Mouse (Mus musculus): ENCODE data around the gene Slc7a5.

Gene Slc7a5

GRCm38 (mm10) chr8:121907587-121908248, at the start of gene Slc7a5:
Gene Slc7a5 (minus strand): TSS chr8:121907694.
- DNase-seq (ENCODE audit: low read depth): peak; percentile 92

GRCm38 (mm10) chr8:121955825-121956500, 48.5 kb upstream of the Slc7a5 start:
- DNase-seq (ENCODE audit: low read depth): peak; percentile 63

GRCm38 (mm10) chr8:121954981-121955555, 47.6 kb upstream of the Slc7a5 start:
- DNase-seq (ENCODE audit: low read depth): no peak

GRCm38 (mm10) chr8:121953821-121954545, 46.5 kb upstream of the Slc7a5 start:
- DNase-seq (ENCODE audit: low read depth): no peak

- DNase-seq (ENCODE audit: low read depth): no peak
Measured at GRCm38 (mm10) chr8:121952800-121953199, 45.3 kb upstream of the Slc7a5 start.

- no peak for DNase-seq (ENCODE audit: low read depth)
Measured at GRCm38 (mm10) chr8:121952122-121952521, 44.6 kb upstream of the Slc7a5 start.

GRCm38 (mm10) chr8:121951656-121952009, 44.1 kb upstream of the Slc7a5 start:
- DNase-seq (ENCODE audit: low read depth): no peak

GRCm38 (mm10) chr8:121950749-121951655, 43.5 kb upstream of the Slc7a5 start:
- DNase-seq (ENCODE audit: low read depth): peak; percentile 64

DNA sequence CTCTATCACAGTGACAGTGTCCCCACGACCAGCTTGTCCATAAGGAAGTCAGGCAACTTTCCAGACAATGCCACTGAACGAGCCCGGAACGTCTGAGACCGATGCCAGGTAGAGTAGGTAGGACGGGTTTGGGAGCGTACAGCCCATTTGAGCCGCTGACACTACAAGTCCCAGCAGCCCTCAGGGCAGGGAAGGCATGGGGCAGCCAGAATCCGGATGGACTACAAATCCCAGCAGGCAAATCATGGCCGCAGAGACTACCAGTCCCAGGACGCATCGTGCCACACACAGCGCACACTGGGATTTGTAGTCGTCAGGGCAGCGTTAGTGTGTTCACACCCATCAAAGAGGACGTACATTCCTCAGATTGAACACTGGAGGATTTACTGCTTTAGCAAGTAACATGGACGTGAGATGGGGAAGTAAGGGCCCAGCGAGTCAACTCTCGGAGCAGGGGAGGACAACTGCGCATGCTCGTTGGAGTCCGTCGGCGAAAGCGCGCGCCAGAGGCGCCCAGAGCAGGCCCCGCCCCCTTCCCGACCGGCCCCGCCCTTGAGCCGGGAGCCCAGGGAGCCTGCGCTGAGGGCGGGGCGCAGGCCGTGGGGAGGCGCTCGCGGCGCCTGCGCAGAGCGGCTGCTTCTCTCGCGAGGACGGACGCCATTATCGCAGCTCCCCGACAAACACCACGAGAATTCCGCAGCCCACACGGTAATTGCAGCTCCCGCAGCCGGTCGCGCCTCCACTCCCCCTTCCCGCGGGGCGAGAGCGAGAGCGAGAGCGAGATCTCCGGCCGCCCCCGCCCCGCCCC, 42.7 kb upstream of the Slc7a5 start:
- peak; percentile 94 for DNase-seq (ENCODE audit: low read depth)

DNA sequence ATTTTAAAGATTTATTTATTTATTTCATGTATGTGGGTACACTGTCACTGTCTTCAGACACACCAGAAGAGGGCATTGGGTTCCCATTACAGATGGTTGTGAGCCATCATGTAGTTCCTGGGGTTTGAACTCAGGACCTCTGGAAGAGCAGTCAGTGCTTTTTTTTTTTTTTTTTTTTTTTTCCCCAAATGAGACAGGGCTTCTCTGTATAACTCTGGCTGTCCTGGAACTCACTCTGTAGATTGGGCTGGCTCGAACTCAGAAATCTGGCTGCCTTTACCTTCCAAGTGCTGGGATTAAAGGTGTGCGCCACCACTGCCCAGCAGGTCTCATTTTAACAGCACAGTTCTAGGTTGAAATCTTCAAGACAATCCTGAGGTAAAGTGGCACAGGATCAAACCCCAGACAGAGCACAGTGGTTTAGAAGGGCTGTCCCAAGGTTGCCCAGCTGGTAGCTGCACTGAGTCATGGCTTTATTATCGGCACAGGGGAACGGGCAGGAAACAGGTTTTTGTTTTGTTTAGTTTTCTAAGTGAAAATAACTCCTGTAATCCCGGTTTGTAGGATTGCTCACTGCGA, 41.8 kb upstream of the Slc7a5 start, which contains the start of gene Banp:
Gene Banp, plus strand, starts transcription at position 529 of the 579 bp plus-strand sequence.
- no peak for DNase-seq (ENCODE audit: low read depth)

GRCm38 (mm10) chr8:121948321-121949145, 41.0 kb upstream of the Slc7a5 start:
- no peak for DNase-seq (ENCODE audit: low read depth)

DNA sequence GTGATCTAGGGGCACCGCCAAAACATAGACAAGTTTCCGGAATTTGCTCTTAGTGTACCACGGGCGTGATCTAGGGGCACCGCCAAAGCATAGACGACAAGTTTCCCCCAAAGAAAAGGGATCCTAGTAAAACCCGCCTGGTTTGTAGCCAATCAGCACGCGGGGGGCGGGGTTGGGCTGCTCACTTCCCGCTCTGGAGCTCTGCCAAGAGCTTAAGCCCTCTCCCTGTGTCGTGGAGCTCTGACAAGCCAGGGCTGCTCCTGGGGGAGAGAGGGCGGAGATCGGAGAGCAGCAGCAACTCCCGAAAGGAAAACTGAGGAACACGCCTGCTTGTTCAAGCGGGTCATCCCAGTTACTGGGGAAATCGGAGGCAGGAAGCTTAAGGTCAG, 40.3 kb upstream of the Slc7a5 start:
- DNase-seq (ENCODE audit: low read depth): peak; percentile 94

- DNase-seq (ENCODE audit: low read depth): no peak
Measured at GRCm38 (mm10) chr8:121947047-121947752, 39.7 kb upstream of the Slc7a5 start.

DNA sequence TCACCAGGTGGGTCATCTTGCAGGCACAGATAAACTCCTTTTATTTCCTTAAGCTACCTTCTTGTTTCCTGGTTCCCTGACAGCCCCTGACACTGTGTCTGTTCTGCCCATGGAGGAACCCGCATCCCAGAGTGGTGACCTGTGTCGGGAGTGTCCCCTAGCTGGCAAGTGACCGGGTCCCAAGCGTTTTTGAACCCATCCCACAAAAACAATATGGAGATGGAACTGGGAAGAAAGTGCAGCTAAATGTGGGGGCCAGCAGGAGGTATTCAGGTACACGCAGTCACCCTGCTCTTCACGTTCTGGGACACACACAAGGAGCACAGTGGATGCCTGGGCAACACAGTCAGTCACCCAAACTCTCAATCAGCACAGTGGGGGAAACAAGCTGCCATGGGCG, 38.9 kb upstream of the Slc7a5 start:
- no peak for DNase-seq (ENCODE audit: low read depth)

DNA sequence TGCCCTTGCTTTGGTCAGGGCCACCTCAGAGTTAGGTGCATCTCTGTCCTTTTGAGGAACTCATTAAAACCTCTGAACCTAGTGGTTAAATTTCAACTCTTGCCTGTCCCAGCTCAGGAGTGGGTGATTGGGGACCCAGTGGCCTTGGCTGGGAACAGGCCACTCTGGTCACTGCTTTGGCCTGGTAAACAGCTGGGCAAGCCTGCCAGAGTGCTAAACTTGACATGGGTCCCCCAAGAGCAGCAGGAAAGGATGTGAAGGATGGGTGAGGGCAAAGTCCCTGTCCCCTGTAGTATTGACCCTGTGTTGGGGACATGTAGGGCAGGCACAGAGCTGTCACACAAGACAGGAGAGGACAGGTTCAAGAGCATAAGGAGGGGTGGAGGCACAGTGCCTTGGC, 37.3 kb upstream of the Slc7a5 start, which contains the start of gene Car5a:
Gene Car5a, minus strand, starts transcription at position 74 of the 400 bp plus-strand sequence.
- no peak for DNase-seq (ENCODE audit: low read depth)

- no peak for DNase-seq (ENCODE audit: low read depth)
Measured at GRCm38 (mm10) chr8:121943716-121944115, 36.2 kb upstream of the Slc7a5 start.

GRCm38 (mm10) chr8:121943057-121943540, 35.6 kb upstream of the Slc7a5 start:
- DNase-seq (ENCODE audit: low read depth): no peak

- no peak for DNase-seq (ENCODE audit: low read depth)
Measured at GRCm38 (mm10) chr8:121938732-121939131, 31.2 kb upstream of the Slc7a5 start.

DNA sequence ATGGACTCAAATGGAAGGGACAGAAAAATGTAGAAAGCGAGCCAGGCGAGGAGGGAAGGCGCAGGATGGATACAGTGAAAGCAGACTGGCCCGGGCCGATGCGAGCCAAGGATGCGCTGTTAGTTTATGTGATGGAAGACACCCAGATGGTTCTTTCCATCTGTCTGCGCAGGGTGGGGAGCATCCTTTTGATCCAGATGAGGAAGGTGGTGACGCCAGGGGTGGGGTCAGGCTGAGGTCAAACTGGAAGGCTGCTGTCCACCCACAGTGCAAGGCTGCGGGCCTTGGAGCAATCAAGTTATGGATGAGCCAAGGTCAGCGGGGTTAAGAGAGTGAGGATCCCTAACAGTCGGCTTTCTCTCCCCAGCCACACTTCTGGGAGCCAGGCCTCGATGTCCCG, 28.9 kb upstream of the Slc7a5 start:
- no peak for DNase-seq (ENCODE audit: low read depth)
